Mouse (Mus musculus): Measurements from ENCODE around the gene Edf1. TPM values are rescaled to one million over a fixed set of nuclear protein-coding genes. Genes with fewer than 3 reads are reported as not detected.

The Edf1 gene
- polyA plus RNA-seq, 1 experiment from 2014 or later = 263 TPM

DNA sequence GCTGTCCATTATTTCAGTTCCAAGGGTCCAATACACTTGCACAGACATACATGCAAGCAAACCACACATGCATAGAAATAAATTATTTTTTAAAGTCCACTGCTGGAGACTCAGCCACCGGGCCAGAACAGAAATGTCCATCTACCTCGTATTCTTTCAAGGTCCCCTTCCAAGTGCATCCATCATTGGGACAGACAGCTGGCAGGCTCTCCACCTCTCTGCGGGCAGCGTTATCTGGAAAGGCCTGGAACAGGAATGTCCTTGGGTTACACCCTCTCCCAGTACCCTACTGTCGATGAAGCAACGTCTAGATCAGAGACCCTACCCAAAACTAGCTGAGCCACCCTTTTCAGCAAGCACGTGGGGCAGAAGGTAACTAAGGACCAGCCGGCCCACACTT lies 21.1 kb upstream of the Edf1 start:
- no peak for TF ChIP-seq EP300 (IDR thresholded peaks at IDR 0.05; ENCODE audit: low read depth)
- TF ChIP-seq CTCF (IDR thresholded peaks at IDR 0.05; ENCODE audit: low read depth) = no peak
- no peak overlapping the region for H3K27ac ChIP-seq (ENCODE audit: low read depth)
- H3K36me3 ChIP-seq (replicated peaks; ENCODE audit: insufficient read depth, low read length) = peaks cover 56% of the 10 kb centered on the region
- H3K27me3 ChIP-seq (ENCODE audit: insufficient read depth, low read length) = no peaks in the 10 kb centered on the region
- DNase-seq = no peak
- ATAC-seq = no peak
- H3K9ac ChIP-seq (replicated peaks) = no peak overlapping the region
- WGBS (ENCODE audit: insufficient replicate concordance) = 85% methylated on average over 8 of the region's 8 CpGs
- H3K9me3 ChIP-seq (ENCODE audit: low read length) = no peaks in the 10 kb centered on the region
- H3K4me3 ChIP-seq (ENCODE audit: low read depth, low read length) = no peak overlapping the region
- H3K4me1 ChIP-seq (ENCODE audit: insufficient read depth) = no peaks in the 10 kb centered on the region
- no peak overlapping the region for H3K4me2 ChIP-seq (ENCODE audit: low read depth, low read length)

DNA sequence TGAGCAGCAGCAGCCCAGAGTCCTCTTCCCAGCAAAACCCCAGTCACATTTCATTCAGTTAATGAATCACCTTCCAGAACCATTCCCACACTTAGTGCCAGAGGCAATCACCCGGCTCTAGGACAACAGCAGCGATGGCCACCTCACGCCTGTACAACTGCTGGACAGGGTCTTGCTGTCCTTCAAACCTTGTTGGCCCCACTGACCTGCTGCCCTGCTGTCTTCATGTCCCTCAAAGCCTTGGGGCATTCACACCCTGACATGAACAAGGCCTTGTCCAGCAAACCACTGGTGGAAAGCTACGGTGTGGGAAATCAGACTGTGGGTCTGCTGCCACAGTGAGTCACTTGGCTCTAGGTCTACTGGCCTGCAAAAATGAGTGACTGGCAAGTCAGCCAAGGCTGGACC lies 17.1 kb upstream of the Edf1 start:
- ATAC-seq (no peak), DNase-seq (no peak)
- Histone ChIP-seq H3K4me1 (ENCODE audit: insufficient read depth) (peaks cover 11% of the 10 kb centered on the region), H3K27ac (ENCODE audit: low read depth) (no peak overlapping the region), H3K9me3 (ENCODE audit: low read length) (no peaks in the 10 kb centered on the region), H3K4me2 (ENCODE audit: low read depth, low read length) (no peak overlapping the region), H3K4me3 (ENCODE audit: low read depth, low read length) (no peak overlapping the region), H3K9ac (replicated peaks) (no peak overlapping the region), H3K36me3 (replicated peaks; ENCODE audit: insufficient read depth, low read length) (peaks cover 33% of the 10 kb centered on the region), H3K27me3 (ENCODE audit: insufficient read depth, low read length) (no peaks in the 10 kb centered on the region)
- 87% methylated on average over 4 of the region's 4 CpGs for WGBS (ENCODE audit: insufficient replicate concordance)
- no peak for TF ChIP-seq EP300 (IDR thresholded peaks at IDR 0.05; ENCODE audit: low read depth)
- TF ChIP-seq CTCF (IDR thresholded peaks at IDR 0.05; ENCODE audit: low read depth) = no peak

DNA sequence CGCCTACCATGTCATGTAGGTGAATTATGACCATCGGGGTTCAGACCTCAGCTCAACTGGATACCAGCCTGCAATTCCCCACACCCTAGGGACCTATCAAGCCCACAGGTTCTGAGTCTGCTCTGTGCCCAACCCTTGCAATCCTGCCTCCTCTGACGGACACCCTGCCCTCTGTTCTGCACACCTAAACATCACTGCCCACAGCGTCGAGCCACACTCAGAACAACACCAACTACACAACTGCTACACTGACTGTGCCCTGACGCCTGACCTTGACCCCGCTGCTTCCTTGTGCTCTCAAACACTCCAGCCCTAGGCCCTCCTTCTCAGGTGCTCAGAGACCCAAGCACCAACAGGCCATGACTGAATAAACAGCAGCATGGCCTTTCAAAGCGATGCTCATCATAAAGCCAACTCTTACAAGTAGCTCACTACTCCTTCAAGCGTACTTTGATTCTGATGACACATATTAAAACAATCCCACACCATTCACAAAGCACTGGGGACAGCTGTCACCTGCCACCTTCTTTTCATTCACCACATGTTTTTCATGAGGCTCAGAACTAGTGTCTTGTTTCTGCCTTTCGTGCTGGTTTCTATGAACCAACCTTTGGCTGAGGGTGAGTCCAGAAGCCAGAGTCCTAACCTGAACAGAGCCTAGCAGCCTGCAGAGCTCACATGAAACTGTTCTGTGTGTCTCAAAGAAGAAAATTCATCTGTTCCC lies 15.8 kb upstream of the Edf1 start:
- Histone ChIP-seq H3K9ac (replicated peaks) (no peak overlapping the region), H3K4me2 (ENCODE audit: low read depth, low read length) (no peak overlapping the region), H3K9me3 (ENCODE audit: low read length) (no peaks in the 10 kb centered on the region), H3K27me3 (ENCODE audit: insufficient read depth, low read length) (no peaks in the 10 kb centered on the region), H3K36me3 (replicated peaks; ENCODE audit: insufficient read depth, low read length) (peaks cover 23% of the 10 kb centered on the region), H3K4me3 (ENCODE audit: low read depth, low read length) (no peak overlapping the region), H3K27ac (ENCODE audit: low read depth) (no peak overlapping the region), H3K4me1 (ENCODE audit: insufficient read depth) (peaks cover 19% of the 10 kb centered on the region)
- no peak for TF ChIP-seq EP300 (IDR thresholded peaks at IDR 0.05; ENCODE audit: low read depth)
- no peak for TF ChIP-seq CTCF (IDR thresholded peaks at IDR 0.05; ENCODE audit: low read depth)
- no peak for ATAC-seq
- no peak for DNase-seq
- WGBS (ENCODE audit: insufficient replicate concordance) = 85% methylated on average over 10 of the region's 10 CpGs

DNA sequence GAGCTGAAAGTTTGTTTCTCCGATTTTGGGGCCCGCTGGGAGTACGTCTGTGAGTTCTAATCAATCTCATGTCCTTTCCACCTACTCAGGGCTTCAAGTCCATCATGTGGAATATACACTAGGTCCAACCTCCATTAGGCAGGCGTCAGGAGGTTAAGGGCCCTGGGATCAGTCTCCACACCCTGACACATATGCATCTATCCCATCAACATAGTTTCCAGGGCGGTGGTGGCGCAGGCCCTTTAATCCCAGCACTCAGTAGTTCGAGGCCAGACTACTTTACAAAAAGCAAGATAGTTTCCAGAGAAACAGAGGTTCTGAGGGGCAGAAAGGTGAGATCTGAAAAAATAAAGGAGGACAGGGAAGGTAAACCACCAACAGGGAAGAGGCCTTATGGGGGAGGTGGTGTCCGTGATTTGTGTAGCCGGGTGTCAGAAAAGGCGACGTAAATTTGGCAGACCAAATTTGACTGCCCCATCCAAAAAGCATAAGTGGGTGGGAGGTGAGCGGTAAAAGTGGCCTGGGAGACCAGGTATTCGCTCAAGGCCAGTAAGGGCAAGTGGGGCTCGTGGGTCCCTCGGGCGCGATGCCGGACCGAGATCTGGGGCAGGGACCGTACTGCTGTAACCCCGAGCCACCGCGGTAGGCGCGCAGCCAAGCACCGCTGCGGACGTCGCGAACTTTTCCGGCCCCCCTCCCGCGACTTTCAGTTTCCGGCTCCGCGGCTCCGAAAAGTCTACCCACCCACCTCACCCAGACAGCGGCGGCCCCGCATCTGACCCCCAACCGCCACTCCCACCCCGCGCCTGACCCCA lies 11.4 kb upstream of the Edf1 start:
- peak; percentile 77 for ATAC-seq
- TF ChIP-seq EP300 (IDR thresholded peaks at IDR 0.05; ENCODE audit: low read depth) = no peak
- TF ChIP-seq CTCF (IDR thresholded peaks at IDR 0.05; ENCODE audit: low read depth) = peak; percentile 10; the same call in 1 of the 2 replicates
- 5% methylated on average over 43 of the region's 43 CpGs for WGBS (ENCODE audit: insufficient replicate concordance)
- Histone ChIP-seq H3K9me3 (ENCODE audit: low read length) (no peaks in the 10 kb centered on the region), H3K4me2 (ENCODE audit: low read depth, low read length) (peak overlapping the region; percentile 84), H3K27me3 (ENCODE audit: insufficient read depth, low read length) (no peaks in the 10 kb centered on the region), H3K9ac (replicated peaks) (peak overlapping the region; percentile 75), H3K4me1 (ENCODE audit: insufficient read depth) (peaks cover 24% of the 10 kb centered on the region), H3K4me3 (ENCODE audit: low read depth, low read length) (peak overlapping the region; percentile 77), H3K27ac (ENCODE audit: low read depth) (peak overlapping the region; percentile 85), H3K36me3 (replicated peaks; ENCODE audit: insufficient read depth, low read length) (0 out of 2 replicates have a peak, but pooled peaks cover 2% of the 10 kb centered on the region)
- DNase-seq = no peak

DNA sequence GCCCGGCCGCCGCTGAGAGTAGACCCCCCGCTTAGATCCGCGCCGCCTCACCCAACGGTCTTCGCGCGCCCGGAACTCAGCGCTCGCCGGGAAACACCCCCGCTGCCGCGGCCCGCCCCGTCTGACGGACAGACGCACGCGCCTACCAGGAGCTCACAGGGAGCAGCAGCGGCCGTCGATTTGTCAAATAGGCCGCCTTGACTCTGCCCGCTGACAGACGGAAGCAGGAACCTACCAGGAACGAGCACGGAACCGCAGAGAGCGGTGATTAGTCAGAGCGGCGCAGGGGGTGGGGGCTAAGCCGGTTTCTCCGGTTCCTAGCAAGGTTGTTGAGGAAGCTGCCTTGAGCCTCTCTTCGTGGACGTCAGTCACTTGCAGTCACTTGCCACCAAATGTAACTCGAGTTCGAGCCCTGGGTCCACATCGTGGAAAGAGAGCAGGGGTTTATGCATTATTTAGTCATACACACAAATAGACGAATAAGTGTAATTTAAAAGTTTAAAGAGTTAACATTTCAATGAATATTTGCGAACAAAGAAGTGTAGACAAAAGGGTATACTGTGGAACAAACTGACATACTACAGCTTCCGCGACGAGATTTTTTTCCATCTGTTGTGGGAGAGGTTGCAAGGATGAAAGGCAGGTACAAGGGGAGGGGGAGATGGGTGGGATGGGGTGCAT lies 10.7 kb upstream of the Edf1 start, which contains the start of gene Traf2:
Gene Traf2 (minus strand): TSS at position 130 of the 681 bp plus-strand sequence.
- Histone ChIP-seq H3K36me3 (replicated peaks; ENCODE audit: insufficient read depth, low read length) (0 out of 2 replicates have a peak, but pooled peaks cover 2% of the 10 kb centered on the region), H3K27me3 (ENCODE audit: insufficient read depth, low read length) (no peaks in the 10 kb centered on the region), H3K4me2 (ENCODE audit: low read depth, low read length) (peak within 1 kb of the TSS; percentile 84), H3K4me3 (ENCODE audit: low read depth, low read length) (peak within 1 kb of the TSS; percentile 77), H3K27ac (ENCODE audit: low read depth) (peak within 1 kb of the TSS; percentile 85), H3K9me3 (ENCODE audit: low read length) (no peaks in the 10 kb centered on the region), H3K4me1 (ENCODE audit: insufficient read depth) (peaks cover 24% of the 10 kb centered on the region), H3K9ac (replicated peaks) (peak within 1 kb of the TSS; percentile 75)
- ATAC-seq (peak; percentile 100), DNase-seq (peak; percentile 98)
- TF ChIP-seq EP300 (IDR thresholded peaks at IDR 0.05; ENCODE audit: low read depth) (no peak; the same call in 1 of the 2 replicates), CTCF (IDR thresholded peaks at IDR 0.05; ENCODE audit: low read depth) (no peak)
- WGBS (ENCODE audit: insufficient replicate concordance) = 3% methylated on average over 48 of the region's 48 CpGs

Data from liver, postnatal 0 days (tissue).